Mouse (Mus musculus) ES-E14 (cell line): Measurements from ENCODE around the gene Ugt1a8.
"Not testable (repeated sequence)": the region's sequence is repeated elsewhere in the genome, so short reads cannot be mapped to it uniquely, and the experiment has no call there.

Experiments
- CHD2 ChIP-seq: IDR thresholded peaks from 2 replicates; pipeline ENCODE4 v1.6.1; 2014; ENCODE audit warnings: mild to moderate bottlenecking, low read depth, low read length, inconsistent platforms
- HCFC1 ChIP-seq: IDR thresholded peaks from 2 replicates; pipeline ENCODE4 v1.6.1; 2012; ENCODE audit warnings: low read length, inconsistent platforms, borderline replicate concordance; ENCODE audit not compliant: insufficient read depth
- ZC3H11A ChIP-seq: IDR thresholded peaks from 2 replicates; pipeline ENCODE4 v1.6.1; 2012; ENCODE audit warnings: low read depth, mild to moderate bottlenecking, inconsistent platforms, low read length, borderline replicate concordance

GRCm38 (mm10) chr1:88172190-88172589 lies 84.6 kb downstream of the Ugt1a8 start:
- not testable (repeated sequence) for TF ChIP-seq ZC3H11A, CHD2, HCFC1
